Comparison of ENCODE assay signal across 24 mouse cellular contexts in the genomic region with DNA sequence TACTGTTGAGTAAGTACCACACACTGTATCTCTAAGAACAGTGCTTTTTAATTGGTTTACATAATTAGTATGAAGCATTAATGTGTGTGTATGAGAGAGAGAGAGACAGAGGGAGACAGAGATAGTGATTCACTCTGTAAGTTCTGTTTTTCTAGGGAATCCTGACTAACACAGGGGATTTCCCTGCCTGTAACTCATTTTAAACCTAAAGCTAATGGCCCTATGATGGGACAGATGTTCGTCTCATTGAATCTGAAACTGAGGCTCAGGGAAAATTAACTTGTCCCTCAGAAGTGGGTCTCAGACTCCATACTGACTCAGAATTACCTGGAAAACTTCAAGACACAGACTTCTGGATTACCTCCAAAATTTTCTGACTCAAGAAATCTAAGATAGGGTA.
"Had no signal": no experiment of that assay in that cellular context is flagged by ENCODE, and none has a peak within 500 bp of the region (broad histone marks: within the 10 kb centered on the region; RNA-seq: fewer than 3 reads in every experiment).

No protein-coding gene starts in this region.

- H3K9me3 ChIP-seq: heart, embryonic 10.5 days; heart, embryonic 12.5 days; hindbrain, embryonic 10.5 days; hindbrain, embryonic 12.5 days; limb, embryonic 13.5 days; limb, embryonic 15.5 days had no signal

- H3K36me3 ChIP-seq: heart, embryonic 10.5 days; heart, embryonic 12.5 days; hindbrain, embryonic 12.5 days; limb, embryonic 13.5 days; limb, embryonic 15.5 days had no signal

- H3K4me2 ChIP-seq: heart, embryonic 12.5 days; hindbrain, embryonic 12.5 days; hindbrain, embryonic 14.5 days; limb, embryonic 13.5 days; limb, embryonic 15.5 days had no signal

- H3K27me3 ChIP-seq: heart, embryonic 12.5 days; hindbrain, embryonic 12.5 days; limb, embryonic 13.5 days; limb, embryonic 15.5 days had no signal

- H3K4me3 ChIP-seq: gastrocnemius, adult 2 months; heart, embryonic 10.5 days; heart, embryonic 12.5 days; hindbrain, embryonic 10.5 days; hindbrain, embryonic 12.5 days; limb, embryonic 13.5 days; limb, embryonic 15.5 days had no signal

- H3K9ac ChIP-seq: heart, embryonic 12.5 days; hindbrain, embryonic 12.5 days; hindbrain, embryonic 14.5 days; limb, embryonic 13.5 days; limb, embryonic 15.5 days had no signal

- H3K27ac ChIP-seq: gastrocnemius, adult 2 months; heart, embryonic 10.5 days; hindbrain, embryonic 10.5 days; hindbrain, embryonic 12.5 days; hindbrain, embryonic 14.5 days; kidney, postnatal 0 days; limb, embryonic 13.5 days; limb, embryonic 15.5 days had no signal

- ATAC-seq: hindbrain, embryonic 16.5 days; inflammation-experienced regulatory T-cells, adult 6 months; intestine, postnatal 0 days had no signal

- H3K4me1 ChIP-seq: heart, embryonic 10.5 days; heart, embryonic 12.5 days had no signal

- DNase-seq: gastrocnemius, adult 2 months; gastrocnemius, postnatal 10 days; gastrocnemius, postnatal 25 days; heart, adult 18-20 months; heart, postnatal 10 days; heart, postnatal 4 days; kidney, adult 18-20 months; kidney, adult 8-10 months; kidney, postnatal 14 days; kidney, postnatal 36 days; layer of hippocampus, adult 9-11 months; layer of hippocampus, postnatal 36 days; left cerebral cortex, postnatal 4 days had no signal
